Mouse (Mus musculus): ENCODE measurements around the gene Sarm1.

DNA sequence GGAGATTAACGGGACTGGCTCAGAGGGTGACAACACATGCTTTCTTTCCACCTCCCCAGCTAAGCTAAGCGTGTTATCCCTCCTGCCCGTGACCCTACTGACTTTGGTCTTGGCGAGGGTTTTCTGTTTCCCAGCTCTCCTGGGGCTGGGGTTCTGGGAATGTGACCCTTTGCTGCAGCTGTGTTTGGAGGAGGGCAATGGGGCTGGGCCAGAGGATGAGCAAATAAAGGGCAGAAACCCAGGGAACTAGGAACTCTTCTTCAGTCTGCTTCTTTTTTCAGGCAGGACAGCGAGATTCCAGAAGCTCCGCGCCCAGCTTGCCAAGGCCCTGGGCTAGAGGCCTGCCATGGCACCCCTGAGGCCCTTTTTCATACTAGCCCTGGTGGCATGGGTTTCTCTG, 1.4 kb upstream of the Sarm1 start, which contains the start of gene Vtn:
- TF ChIP-seq POLR2A (IDR thresholded peaks at IDR 0.05; ENCODE audit: control insufficient read depth, extremely low read depth, insufficient read depth, low read length, poor library complexity) (no peak), CTCF (IDR thresholded peaks at IDR 0.05; ENCODE audit: borderline replicate concordance, control insufficient read depth, extremely low read depth, insufficient read depth, low read length, poor library complexity) (no peak)

Measured in thymus, adult 2 months (tissue).